25 mouse cellular contexts compared by ENCODE assay signal in the genomic region with DNA sequence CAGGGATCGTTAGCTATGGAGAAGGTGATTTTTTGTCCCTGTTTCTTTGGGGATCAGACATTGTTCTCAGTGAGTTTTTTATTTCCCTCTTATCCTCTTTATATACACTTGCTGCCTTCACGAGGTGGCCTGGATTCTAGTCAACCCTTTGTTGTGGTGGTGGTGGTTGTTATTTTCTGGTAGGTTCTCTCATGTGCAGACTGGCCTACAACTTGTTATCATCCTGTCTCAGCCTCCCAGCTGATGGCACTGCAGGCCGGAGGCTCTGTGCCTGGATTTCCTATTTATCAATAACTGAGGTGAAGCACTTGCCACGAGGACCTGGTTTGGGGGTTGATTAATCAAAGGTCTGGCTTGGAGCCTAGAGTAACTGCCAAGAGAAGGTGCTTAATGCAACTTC. TPM values are rescaled to one million over a fixed set of nuclear protein-coding genes. Genes with fewer than 3 reads are reported as not detected.
DNase-seq lines count a peak whose midpoint lies in the region; ATAC-seq and TF ChIP-seq lines count a peak whose summit lies in the region.
"Had no signal": no experiment of that assay in that cellular context is flagged by ENCODE, and none has a peak within 500 bp of the region (broad histone marks: within the 10 kb centered on the region; RNA-seq: fewer than 3 reads in every experiment).

No protein-coding gene starts in this region.

- WGBS in spleen, adult 2 months, result 56% methylated on average over 4 of the region's 4 CpGs
- 66% methylated on average over 4 of the region's 4 CpGs for WGBS in heart, embryonic 10.5 days
- WGBS in midbrain, embryonic 10.5 days, result 90% methylated on average over 4 of the region's 4 CpGs

- TF ChIP-seq CTCF in spleen, adult 2 months (IDR thresholded peaks at IDR 0.05; ENCODE audit: extremely low read depth, insufficient read depth, insufficient read length, insufficient replicate concordance), result no peak
- no peak for TF ChIP-seq CTCF in bone marrow macrophage, adult 2 months (IDR thresholded peaks at IDR 0.05; ENCODE audit: low read depth, low read length)

- H3K27me3 ChIP-seq in spleen, adult 2 months (ENCODE audit: control insufficient read depth, insufficient read depth, low read length), result no peaks in the 10 kb centered on the region
- H3K27me3 ChIP-seq in heart, embryonic 10.5 days (ENCODE audit: insufficient read depth, poor library complexity, severe bottlenecking), result no peaks in the 10 kb centered on the region
- peaks cover 35% of the 10 kb centered on the region for H3K27me3 ChIP-seq in midbrain, embryonic 10.5 days (ENCODE audit: low read depth, poor library complexity, severe bottlenecking)
- H3K27me3 ChIP-seq: CH12.LX; embryonic facial prominence, embryonic 15.5 days; heart, embryonic 13.5 days; hindbrain, embryonic 13.5 days; liver, embryonic 13.5 days had no signal

- no peak for DNase-seq in spleen, adult 2 months (ENCODE audit: low read depth in 1 of 2, low spot score in 2 of 2)
- no peak for DNase-seq in spleen, postnatal 4 days (ENCODE audit: low spot score in 2 of 2)
- DNase-seq in CD4-positive helper T cell, adult 2 months (ENCODE audit: low read depth, low spot score), result peak; percentile 85
- no peak for DNase-seq in frontal cortex, postnatal 14 days (ENCODE audit: low spot score in 2 of 2)
- no peak for DNase-seq in heart, embryonic 10.5 days (ENCODE audit: low spot score)
- DNase-seq in midbrain, embryonic 10.5 days (ENCODE audit: low spot score), result no peak
- DNase-seq: adrenal gland, postnatal 14 days; cerebellum, adult 9-11 months; gastrocnemius, postnatal 14 days; heart, adult 18-20 months; kidney, adult 2 months; kidney, postnatal 10 days; liver, embryonic 13.5 days; lung, adult 2 months had no signal

- TF ChIP-seq POLR2A in spleen, adult 2 months (IDR thresholded peaks at IDR 0.05; ENCODE audit: low read depth, low read length), result no peak
- no peak for TF ChIP-seq POLR2A in bone marrow macrophage, adult 2 months (IDR thresholded peaks at IDR 0.05; ENCODE audit: borderline replicate concordance, low read depth, low read length)

- no peak overlapping the region for H3K4me3 ChIP-seq in spleen, adult 2 months (ENCODE audit: extremely low read depth, insufficient read depth, insufficient read length)
- no peak overlapping the region for H3K4me3 ChIP-seq in bone marrow macrophage, adult 2 months (ENCODE audit: insufficient read depth, low read length)
- no peak overlapping the region for H3K4me3 ChIP-seq in heart, embryonic 10.5 days
- no peak overlapping the region for H3K4me3 ChIP-seq in midbrain, embryonic 10.5 days
- H3K4me3 ChIP-seq: embryonic facial prominence, embryonic 15.5 days; heart, embryonic 13.5 days; hindbrain, embryonic 13.5 days; left cerebral cortex, adult 2 months; liver, embryonic 13.5 days had no signal

- no peaks in the 10 kb centered on the region for H3K36me3 ChIP-seq in spleen, adult 2 months (ENCODE audit: control insufficient read depth, insufficient read depth, low read length)
- no peaks in the 10 kb centered on the region for H3K36me3 ChIP-seq in heart, embryonic 10.5 days
- H3K36me3 ChIP-seq in midbrain, embryonic 10.5 days, result no peaks in the 10 kb centered on the region
- H3K36me3 ChIP-seq: embryonic facial prominence, embryonic 15.5 days; G1E; heart, embryonic 13.5 days; hindbrain, embryonic 13.5 days; liver, embryonic 13.5 days had no signal

- peak; percentile 56 for ATAC-seq in megakaryocyte-erythroid progenitor cell, adult 5-6 weeks (replicated peaks; ENCODE audit: low FRiP score, low TSS enrichment, poor library complexity, severe bottlenecking)
- ATAC-seq: forebrain, embryonic 14.5 days; Patski had no signal

- peak overlapping the region; percentile 65 for H3K27ac ChIP-seq in spleen, adult 2 months (ENCODE audit: insufficient read depth, low read length)
- peak overlapping the region; percentile 61 for H3K27ac ChIP-seq in bone marrow macrophage, adult 2 months (ENCODE audit: insufficient read depth, low read depth, low read length)
- H3K27ac ChIP-seq in heart, embryonic 10.5 days, result no peak overlapping the region
- no peak overlapping the region for H3K27ac ChIP-seq in midbrain, embryonic 10.5 days (replicated peaks)
- H3K27ac ChIP-seq: embryonic facial prominence, embryonic 15.5 days; heart, embryonic 13.5 days; hindbrain, embryonic 13.5 days; left cerebral cortex, adult 2 months; liver, embryonic 13.5 days had no signal

- H3K9me3 ChIP-seq in heart, embryonic 10.5 days, result no peaks in the 10 kb centered on the region
- H3K9me3 ChIP-seq in midbrain, embryonic 10.5 days (replicated peaks), result no peaks in the 10 kb centered on the region
- H3K9me3 ChIP-seq: embryonic facial prominence, embryonic 15.5 days; heart, embryonic 13.5 days; hindbrain, embryonic 13.5 days; liver, embryonic 13.5 days had no signal

- peaks cover 26% of the 10 kb centered on the region; the same call in 1 of the 2 replicates for H3K4me1 ChIP-seq in spleen, adult 2 months (ENCODE audit: control insufficient read depth, insufficient read depth, insufficient read length)
- peaks cover 86% of the 10 kb centered on the region for H3K4me1 ChIP-seq in bone marrow macrophage, adult 2 months (ENCODE audit: control insufficient read depth, insufficient read depth, low read length)
- H3K4me1 ChIP-seq in heart, embryonic 10.5 days, result peaks cover 39% of the 10 kb centered on the region
- peaks cover 28% of the 10 kb centered on the region for H3K4me1 ChIP-seq in midbrain, embryonic 10.5 days
- H3K4me1 ChIP-seq: embryonic facial prominence, embryonic 15.5 days had no signal

RNA-seq across cellular contexts. Expression of a gene that starts 20.6 kb away (rescaled TPM):
- 12.5 and 13.5 TPM in 2 replicates for polyA plus RNA-seq in spleen, adult 2 months (2012; rRNA removed)
- polyA plus RNA-seq in bone marrow macrophage, adult 2 months (2012; ENCODE audit: insufficient read depth, insufficient read length, missing spikeins), result 42.6 and 44.7 TPM in 2 replicates
- total RNA-seq in megakaryocyte-erythroid progenitor cell, adult 5-6 weeks (2014; fragmentation: Nextera tagmentation), result 21.7 and 24.5 TPM in 2 replicates
- 22.9 and 24.9 TPM in 2 replicates for total RNA-seq in megakaryocyte-erythroid progenitor cell, adult 5-6 weeks (2017)
- polyA plus RNA-seq in heart, embryonic 10.5 days (2016; fragmentation: Nextera tagmentation; extraction: Ambion mirVana), result 15.8 and 16.9 TPM in 2 replicates
- polyA plus RNA-seq in midbrain, embryonic 10.5 days (2016; fragmentation: Nextera tagmentation; extraction: Ambion mirVana), result 4.0 and 4.9 TPM in 2 replicates
- polyA plus RNA-seq: G1E had no signal

RNA-seq across cellular contexts. Expression of a gene that starts 59.0 kb away (rescaled TPM):
- polyA plus RNA-seq in spleen, adult 2 months (2012; rRNA removed), result 0.14 and 0.27 TPM in 2 replicates
- polyA plus RNA-seq in bone marrow macrophage, adult 2 months (2012; ENCODE audit: insufficient read depth, insufficient read length, missing spikeins), result not detected in 2 replicates
- total RNA-seq in megakaryocyte-erythroid progenitor cell, adult 5-6 weeks (2014; fragmentation: Nextera tagmentation), result not detected in 2 replicates
- not detected in 2 replicates for total RNA-seq in megakaryocyte-erythroid progenitor cell, adult 5-6 weeks (2017)
- polyA plus RNA-seq in heart, embryonic 10.5 days (2016; fragmentation: Nextera tagmentation; extraction: Ambion mirVana), result 0.30 and 2.4 TPM in 2 replicates
- polyA plus RNA-seq in midbrain, embryonic 10.5 days (2016; fragmentation: Nextera tagmentation; extraction: Ambion mirVana), result 1.6 and 1.8 TPM in 2 replicates
- total RNA-seq: CH12.LX; neutrophil, adult 5-6 weeks had no signal
- polyA plus RNA-seq: G1E, Patski had no signal

Comparison
In these comparisons a context has a peak if more than half of its experiments do, and no peak if none do; other contexts are left out.
1. H3K27ac ChIP-seq: peak in spleen, adult 2 months (single experiment) and bone marrow macrophage, adult 2 months (single experiment); none in heart, embryonic 10.5 days (single experiment) and midbrain, embryonic 10.5 days (single experiment).